Comparison of ENCODE assay signal across 11 mouse cellular contexts in genomic region chr12:87279350-87279749, GRCm38 (mm10). TPM values are rescaled to one million over a fixed set of nuclear protein-coding genes. Genes with fewer than 3 reads are reported as not detected.
A peak's percentile ranks its signal among the peaks of the same experiment; 100 is the strongest.
DNase-seq lines count a peak whose midpoint lies in the region; ATAC-seq and TF ChIP-seq lines count a peak whose summit lies in the region.
"Had no signal": no experiment of that assay in that cellular context is flagged by ENCODE, and none has a peak within 500 bp of the region (broad histone marks: within the 10 kb centered on the region; RNA-seq: fewer than 3 reads in every experiment).

No protein-coding gene starts in this region.

- peak; percentile 34; the same call in 1 of the 2 replicates for ATAC-seq in hindbrain, embryonic 11.5 days (ENCODE audit: low FRiP score)
- ATAC-seq in hindbrain, embryonic 14.5 days (ENCODE audit: low FRiP score), result no peak
- no peak for ATAC-seq in liver, embryonic 12.5 days
- ATAC-seq in Patski, result peak; percentile 78
- peak; percentile 73 for ATAC-seq in intestine, embryonic 15.5 days

- POLR2A ChIA-PET in Patski (lab: Charles Lee), result no interaction called here

- WGBS in hindbrain, embryonic 11.5 days, result 69% methylated on average over 3 of the region's 3 CpGs
- 56% methylated on average over 3 of the region's 3 CpGs for WGBS in hindbrain, embryonic 14.5 days
- 54% methylated on average over 3 of the region's 3 CpGs for whole genome bisulfite sequencing in liver, embryonic 12.5 days (ENCODE audit: insufficient replicate concordance)
- WGBS in intestine, embryonic 15.5 days, result 46% methylated on average over 3 of the region's 3 CpGs

- no peak overlapping the region for H3K4me2 ChIP-seq in hindbrain, embryonic 11.5 days (replicated peaks; ENCODE audit: low read depth, low read length)
- H3K4me2 ChIP-seq in hindbrain, embryonic 14.5 days (replicated peaks), result no peak overlapping the region
- no peak overlapping the region for H3K4me2 ChIP-seq in liver, embryonic 12.5 days
- 0 out of 2 replicates have a peak overlapping the region, but pooled peaks have one; percentile 2 for H3K4me2 ChIP-seq in intestine, embryonic 15.5 days (replicated peaks)
- H3K4me2 ChIP-seq: liver, embryonic 15.5 days had no signal

- peaks cover 4% of the 10 kb centered on the region; the same call in 1 of the 2 replicates for H3K36me3 ChIP-seq in hindbrain, embryonic 11.5 days (ENCODE audit: control insufficient read depth, insufficient read depth, low read length)
- H3K36me3 ChIP-seq in hindbrain, embryonic 14.5 days (replicated peaks; ENCODE audit: control insufficient read depth, insufficient read depth), result peaks cover 23% of the 10 kb centered on the region
- peaks cover 25% of the 10 kb centered on the region for H3K36me3 ChIP-seq in liver, embryonic 12.5 days
- peaks cover 7% of the 10 kb centered on the region; the same call in 1 of the 2 replicates for H3K36me3 ChIP-seq in intestine, embryonic 15.5 days

- no peak overlapping the region for H3K9ac ChIP-seq in hindbrain, embryonic 11.5 days (ENCODE audit: low read depth, low read length)
- no peak overlapping the region for H3K9ac ChIP-seq in hindbrain, embryonic 14.5 days
- no peak overlapping the region for H3K9ac ChIP-seq in liver, embryonic 12.5 days
- no peak overlapping the region for H3K9ac ChIP-seq in intestine, embryonic 15.5 days
- H3K9ac ChIP-seq: liver, embryonic 15.5 days had no signal

- no peak for DNase-seq in hindbrain, embryonic 11.5 days (ENCODE audit: low spot score)
- DNase-seq in hindbrain, embryonic 14.5 days (ENCODE audit: low spot score), result no peak
- DNase-seq in liver, result no peak
- DNase-seq in Patski (ENCODE audit: low read depth, low spot score), result peak; percentile 1
- no peak for DNase-seq in cerebellum, adult 11-12 months
- no peak for DNase-seq in right cerebral cortex, postnatal 10 days (ENCODE audit: low spot score in 2 of 2)
- DNase-seq: cerebellum, adult 2 months had no signal

- no peaks in the 10 kb centered on the region for H3K27me3 ChIP-seq in hindbrain, embryonic 11.5 days (ENCODE audit: control insufficient read depth, insufficient read depth, low read length)
- no peaks in the 10 kb centered on the region for H3K27me3 ChIP-seq in hindbrain, embryonic 14.5 days (ENCODE audit: control insufficient read depth, insufficient read depth, low read length)
- H3K27me3 ChIP-seq in liver, embryonic 12.5 days (replicated peaks), result no peaks in the 10 kb centered on the region
- no peaks in the 10 kb centered on the region for H3K27me3 ChIP-seq in Patski
- no peaks in the 10 kb centered on the region for H3K27me3 ChIP-seq in intestine, embryonic 15.5 days (replicated peaks)
- H3K27me3 ChIP-seq: liver, embryonic 15.5 days had no signal

- no peak overlapping the region for H3K4me3 ChIP-seq in hindbrain, embryonic 11.5 days (ENCODE audit: low read depth, low read length)
- no peak overlapping the region for H3K4me3 ChIP-seq in hindbrain, embryonic 14.5 days (replicated peaks; ENCODE audit: low read length)
- no peak overlapping the region for H3K4me3 ChIP-seq in liver, embryonic 12.5 days
- H3K4me3 ChIP-seq in intestine, embryonic 15.5 days (replicated peaks), result no peak overlapping the region
- H3K4me3 ChIP-seq: liver, embryonic 15.5 days had no signal

- no peak overlapping the region for H3K27ac ChIP-seq in hindbrain, embryonic 11.5 days (ENCODE audit: low read depth, low read length)
- no peak overlapping the region for H3K27ac ChIP-seq in hindbrain, embryonic 14.5 days
- 0 out of 2 replicates have a peak overlapping the region, but pooled peaks have one; percentile 38 for H3K27ac ChIP-seq in liver, embryonic 12.5 days
- no peak overlapping the region for H3K27ac ChIP-seq in intestine, embryonic 15.5 days
- H3K27ac ChIP-seq: hindbrain, postnatal 0 days; liver, embryonic 15.5 days had no signal

- in situ Hi-C loops in Patski (cut with MboI; ENCODE audit: low pct_unique_long_range_greater_than_20kb), result no loop called here

- no peaks in the 10 kb centered on the region for H3K4me1 ChIP-seq in hindbrain, embryonic 11.5 days (replicated peaks; ENCODE audit: control insufficient read depth, insufficient read depth, low read length)
- H3K4me1 ChIP-seq in hindbrain, embryonic 14.5 days (replicated peaks; ENCODE audit: control insufficient read depth, insufficient read depth, low read length), result no peaks in the 10 kb centered on the region
- peaks cover 55% of the 10 kb centered on the region for H3K4me1 ChIP-seq in liver, embryonic 12.5 days
- peaks cover 17% of the 10 kb centered on the region for H3K4me1 ChIP-seq in intestine, embryonic 15.5 days (replicated peaks)

- no peaks in the 10 kb centered on the region for H3K9me3 ChIP-seq in hindbrain, embryonic 11.5 days (ENCODE audit: control insufficient read depth, low read length)
- no peaks in the 10 kb centered on the region for H3K9me3 ChIP-seq in hindbrain, embryonic 14.5 days (ENCODE audit: control insufficient read depth, low read length)
- no peaks in the 10 kb centered on the region for H3K9me3 ChIP-seq in liver, embryonic 12.5 days (replicated peaks)
- no peaks in the 10 kb centered on the region for H3K9me3 ChIP-seq in intestine, embryonic 15.5 days
- H3K9me3 ChIP-seq: liver, embryonic 15.5 days had no signal

- CTCF ChIA-PET in Patski (lab: Charles Lee), result no interaction called here

- no peak for TF ChIP-seq CTCF in Patski (IDR thresholded peaks at IDR 0.05)

RNA-seq across cellular contexts. Expression of gene Ahsa1, which starts 13.1 kb away (rescaled TPM):
- polyA plus RNA-seq in hindbrain, embryonic 11.5 days (2014; fragmentation: Nextera tagmentation; extraction: Ambion mirVana), result 210 and 222 TPM in 2 replicates
- polyA plus RNA-seq in hindbrain, embryonic 14.5 days (2014; fragmentation: Nextera tagmentation; extraction: Ambion mirVana), result 169 and 181 TPM in 2 replicates
- polyA plus RNA-seq in liver, embryonic 12.5 days (2016; fragmentation: Nextera tagmentation; extraction: Ambion mirVana), result 214 and 222 TPM in 2 replicates
- polyA plus RNA-seq in Patski (2021), result 157 TPM
- polyA plus RNA-seq in intestine, embryonic 15.5 days (2015; fragmentation: Nextera tagmentation; extraction: Ambion mirVana), result 228 and 230 TPM in 2 replicates

RNA-seq across cellular contexts. Expression of gene Vipas39, which starts 13.3 kb away (rescaled TPM):
- 62.3 and 65.6 TPM in 2 replicates for polyA plus RNA-seq in hindbrain, embryonic 11.5 days (2014; fragmentation: Nextera tagmentation; extraction: Ambion mirVana)
- polyA plus RNA-seq in hindbrain, embryonic 14.5 days (2014; fragmentation: Nextera tagmentation; extraction: Ambion mirVana), result 56.7 and 58.9 TPM in 2 replicates
- polyA plus RNA-seq in liver, embryonic 12.5 days (2016; fragmentation: Nextera tagmentation; extraction: Ambion mirVana), result 11.6 and 13.6 TPM in 2 replicates
- polyA plus RNA-seq in Patski (2021), result 63.6 TPM
- polyA plus RNA-seq in intestine, embryonic 15.5 days (2015; fragmentation: Nextera tagmentation; extraction: Ambion mirVana), result 36.6 and 40.1 TPM in 2 replicates

RNA-seq across cellular contexts. Expression of gene Ism2, which starts 20.2 kb away (rescaled TPM):
- polyA plus RNA-seq in hindbrain, embryonic 11.5 days (2014; fragmentation: Nextera tagmentation; extraction: Ambion mirVana), result 0.63 and 0.99 TPM in 2 replicates
- polyA plus RNA-seq in hindbrain, embryonic 14.5 days (2014; fragmentation: Nextera tagmentation; extraction: Ambion mirVana), result 0.86 and 1.3 TPM in 2 replicates
- 0.33 and 0.74 TPM in 2 replicates for polyA plus RNA-seq in liver, embryonic 12.5 days (2016; fragmentation: Nextera tagmentation; extraction: Ambion mirVana)
- 0.27 TPM for polyA plus RNA-seq in Patski (2021)
- polyA plus RNA-seq in intestine, embryonic 15.5 days (2015; fragmentation: Nextera tagmentation; extraction: Ambion mirVana), result 0.49 and 0.55 TPM in 2 replicates

RNA-seq across cellular contexts. Expression of gene Noxred1, which starts 40.8 kb away (rescaled TPM):
- polyA plus RNA-seq in hindbrain, embryonic 11.5 days (2014; fragmentation: Nextera tagmentation; extraction: Ambion mirVana), result 1.1 and 2.0 TPM in 2 replicates
- 1.7 and 2.4 TPM in 2 replicates for polyA plus RNA-seq in hindbrain, embryonic 14.5 days (2014; fragmentation: Nextera tagmentation; extraction: Ambion mirVana)
- polyA plus RNA-seq in liver, embryonic 12.5 days (2016; fragmentation: Nextera tagmentation; extraction: Ambion mirVana), result 0.32 and 0.49 TPM in 2 replicates
- polyA plus RNA-seq in Patski (2021), result 0.24 TPM
- polyA plus RNA-seq in intestine, embryonic 15.5 days (2015; fragmentation: Nextera tagmentation; extraction: Ambion mirVana), result 0.25 and 0.36 TPM in 2 replicates

Comparison
In these comparisons a context has a peak if more than half of its experiments do, and no peak if none do; other contexts are left out.
1. ATAC-seq: peak in hindbrain, embryonic 11.5 days (single experiment), Patski (single experiment) and intestine, embryonic 15.5 days (single experiment); none in hindbrain, embryonic 14.5 days (single experiment) and liver, embryonic 12.5 days (single experiment).